Mouse (Mus musculus) embryonic facial prominence, embryonic 11.5 days (tissue): ENCODE data around the gene Gm12166. TPM values are rescaled to one million over a fixed set of nuclear protein-coding genes. Genes with fewer than 3 reads are reported as not detected.
A peak's percentile ranks its signal among the peaks of the same experiment; 100 is the strongest.

Experiments used
- ATAC-seq: fragments of 200-750 bp; cut with Nextera tagmentation; replicated peaks from 2 replicates; pipeline ENCODE4 v1.8.0; 2017; ENCODE audit warnings: low read depth; ENCODE audit not compliant: insufficient number of reproducible peaks, low FRiP score, low TSS enrichment
- DNase-seq: peaks from one replicate; pipeline ENCODE4 v3.0.0-alpha.2; 2015; ENCODE audit warnings: low spot score
- H3K27ac ChIP-seq: fragments of 300-500 bp; sonication (generic); replicated peaks from 2 replicates; pipeline ENCODE4 v1.5.1; 2014; ENCODE audit warnings: mild to moderate bottlenecking, low read depth, low read length, control low read depth
- H3K27me3 ChIP-seq: fragments of 300-500 bp; sonication (generic); 2 replicates; pipeline ENCODE4 v1.6.1; 2014; ENCODE audit warnings: mild to moderate bottlenecking, low read length, moderate library complexity, mixed read lengths; ENCODE audit not compliant: control insufficient read depth, insufficient read depth
- H3K36me3 ChIP-seq: fragments of 300-500 bp; sonication (generic); replicated peaks from 2 replicates; pipeline ENCODE4 v1.6.1; 2014; ENCODE audit warnings: low read depth, mild to moderate bottlenecking, low read length, moderate library complexity, mixed read lengths; ENCODE audit not compliant: control insufficient read depth, insufficient read depth
- H3K4me1 ChIP-seq: fragments of 300-500 bp; sonication (generic); 2 replicates; pipeline ENCODE4 v1.6.1; 2014; ENCODE audit warnings: low read length, mixed read lengths; ENCODE audit not compliant: control insufficient read depth, insufficient read depth
- H3K4me2 ChIP-seq: fragments of 300-500 bp; sonication (generic); 2 replicates; pipeline ENCODE4 v1.6.1; 2014; ENCODE audit warnings: low read depth, mild to moderate bottlenecking, control low read depth, low read length, moderate library complexity
- H3K4me3 ChIP-seq: fragments of 300-500 bp; sonication (generic); 2 replicates; pipeline ENCODE4 v1.5.1; 2014; ENCODE audit warnings: low read depth, low read length, control low read depth
- H3K9ac ChIP-seq: fragments of 300-500 bp; sonication (generic); replicated peaks from 2 replicates; pipeline ENCODE4 v1.6.1; 2014; ENCODE audit warnings: mild to moderate bottlenecking, control low read depth, low read length
- H3K9me3 ChIP-seq: fragments of 300-500 bp; sonication (generic); replicated peaks from 2 replicates; pipeline ENCODE4 v1.6.1; 2016; ENCODE audit warnings: mild to moderate bottlenecking, low read length, inconsistent platforms, mixed read lengths; ENCODE audit not compliant: control insufficient read depth
- WGBS: fragments of 180-500 bp; shearing (Covaris S2); extraction: QIAGEN DNeasy Blood & Tissue Kit; methylation state at CpG from one replicate; pipeline ENCODE4 v1.1.7; 2014; 5-methylcytosine and 5-hydroxymethylcytosine counted together
- polyA plus RNA-seq: library from polyadenylated mRNA; unstranded; fragments of >200 nt; fragmentation: Nextera tagmentation; extraction: Ambion mirVana; gene quantifications from 2 replicates; pipeline ENCODE4 v1.2.1, GENCODE M21; 2014

Gene Gm12166
- polyA plus RNA-seq, 1 experiment from 2014 or later: 2.8 TPM

DNA sequence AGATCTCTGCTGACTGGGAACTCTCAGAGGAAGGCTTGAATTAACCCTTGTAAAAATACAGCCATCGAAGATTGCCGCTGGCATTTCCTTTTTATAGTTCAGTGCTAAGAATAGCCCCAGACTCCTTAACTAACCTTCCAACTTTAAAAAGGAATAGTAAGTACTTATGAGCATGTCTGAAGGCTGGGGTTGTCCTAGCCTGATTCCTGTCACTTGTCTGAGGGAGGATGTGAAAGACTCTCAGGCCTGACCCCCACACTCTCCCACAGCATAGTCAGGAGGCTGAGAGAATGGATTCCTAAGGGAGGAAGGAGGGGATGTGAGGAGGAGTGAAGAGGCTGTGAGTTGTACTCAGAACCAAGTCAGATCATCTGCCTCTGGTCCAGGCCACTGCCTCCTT, 22.6 kb downstream of the Gm12166 start:
- DNase-seq: peak; percentile 15
- no peak for ATAC-seq
- Histone ChIP-seq H3K36me3 (no peaks in the 10 kb centered on the region), H3K4me2 (no peak overlapping the region), H3K4me1 (no peaks in the 10 kb centered on the region), H3K27me3 (no peaks in the 10 kb centered on the region), H3K27ac (no peak overlapping the region), H3K9me3 (no peaks in the 10 kb centered on the region), H3K4me3 (no peak overlapping the region), H3K9ac (no peak overlapping the region)
- WGBS: 34% methylated on average over 2 of the region's 2 CpGs

GRCm38 (mm10) chr11:46027952-46028814, 23.9 kb downstream of the Gm12166 start:
- no peak overlapping the region for H3K4me3 ChIP-seq
- H3K27ac ChIP-seq: no peak overlapping the region
- no peaks in the 10 kb centered on the region for H3K9me3 ChIP-seq
- no peak for ATAC-seq
- no peaks in the 10 kb centered on the region for H3K27me3 ChIP-seq
- H3K36me3 ChIP-seq: no peaks in the 10 kb centered on the region
- H3K9ac ChIP-seq: no peak overlapping the region
- H3K4me1 ChIP-seq: no peaks in the 10 kb centered on the region
- DNase-seq: peak; percentile 16
- 76% methylated on average over 6 of the region's 6 CpGs for WGBS
- no peak overlapping the region for H3K4me2 ChIP-seq

- no peak overlapping the region for H3K4me3 ChIP-seq
- ATAC-seq (no peak), DNase-seq (peak; percentile 2)
- no peak overlapping the region for H3K9ac ChIP-seq
- H3K9me3 ChIP-seq: no peaks in the 10 kb centered on the region
- 30% methylated on average over 7 of the region's 7 CpGs for WGBS
- no peaks in the 10 kb centered on the region for H3K27me3 ChIP-seq
- no peak overlapping the region for H3K27ac ChIP-seq
- no peaks in the 10 kb centered on the region for H3K36me3 ChIP-seq
- H3K4me1 ChIP-seq: no peaks in the 10 kb centered on the region
- H3K4me2 ChIP-seq: no peak overlapping the region
Observed at GRCm38 (mm10) chr11:46025962-46026392, 26.1 kb downstream of the Gm12166 start.

DNA sequence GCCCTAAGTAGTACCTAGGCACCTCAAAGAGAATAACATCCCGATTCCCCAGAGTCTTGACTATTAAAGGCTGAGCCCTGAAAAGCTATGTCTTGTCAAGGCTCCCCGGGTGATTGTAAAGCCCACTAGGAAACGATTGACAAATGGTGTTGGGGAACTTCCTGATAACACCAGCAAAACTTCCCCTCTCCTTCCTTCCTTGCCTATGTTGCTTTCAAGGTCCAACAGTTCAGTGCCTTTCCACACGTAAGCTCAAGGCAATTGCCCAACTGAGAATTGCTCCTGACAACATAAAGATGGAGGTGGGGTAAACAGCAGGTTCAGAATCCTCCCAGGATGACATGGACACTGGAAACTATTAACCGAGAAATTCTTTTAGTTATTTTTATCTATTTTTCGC, 29.1 kb downstream of the Gm12166 start:
- no peaks in the 10 kb centered on the region for H3K9me3 ChIP-seq
- ATAC-seq: no peak
- no peak overlapping the region for H3K9ac ChIP-seq
- H3K27me3 ChIP-seq: no peaks in the 10 kb centered on the region
- no peak for DNase-seq
- no peak overlapping the region for H3K4me2 ChIP-seq
- no peaks in the 10 kb centered on the region for H3K36me3 ChIP-seq
- 82% methylated on average over 6 of the region's 6 CpGs for WGBS
- no peak overlapping the region for H3K4me3 ChIP-seq
- H3K27ac ChIP-seq: no peak overlapping the region
- no peaks in the 10 kb centered on the region for H3K4me1 ChIP-seq

GRCm38 (mm10) chr11:46021850-46022249, 30.3 kb downstream of the Gm12166 start:
- no peaks in the 10 kb centered on the region for H3K4me1 ChIP-seq
- no peak for ATAC-seq
- no peak overlapping the region for H3K4me3 ChIP-seq
- no peak overlapping the region for H3K9ac ChIP-seq
- no peak for DNase-seq
- H3K9me3 ChIP-seq: no peaks in the 10 kb centered on the region
- H3K27ac ChIP-seq: no peak overlapping the region
- H3K4me2 ChIP-seq: no peak overlapping the region
- H3K27me3 ChIP-seq: no peaks in the 10 kb centered on the region
- no peaks in the 10 kb centered on the region for H3K36me3 ChIP-seq

DNA sequence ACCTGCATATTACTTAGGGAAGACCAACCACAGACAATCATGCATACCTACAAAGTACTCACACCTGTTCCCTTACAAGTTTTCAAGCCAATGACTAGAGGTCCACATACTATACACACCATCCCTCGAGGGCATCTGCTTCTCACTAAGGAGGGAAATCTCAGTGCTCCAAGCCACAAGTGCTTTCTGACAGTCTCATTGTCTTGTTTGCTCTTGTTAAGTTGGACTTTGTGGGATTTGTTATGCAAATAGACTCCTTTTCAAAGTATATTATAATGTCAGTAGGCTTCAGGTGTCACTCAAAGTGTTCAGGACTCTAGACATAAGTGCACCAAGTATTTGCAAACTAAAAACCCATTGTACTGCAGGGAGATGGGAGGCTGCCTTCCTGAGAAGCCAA, 31.9 kb downstream of the Gm12166 start:
- Histone ChIP-seq H3K9ac (no peak overlapping the region), H3K27ac (no peak overlapping the region), H3K4me3 (no peak overlapping the region), H3K9me3 (no peaks in the 10 kb centered on the region), H3K36me3 (no peaks in the 10 kb centered on the region), H3K27me3 (no peaks in the 10 kb centered on the region), H3K4me2 (no peak overlapping the region), H3K4me1 (no peaks in the 10 kb centered on the region)
- WGBS: 85% methylated on average over 1 of the region's 1 CpGs
- ATAC-seq: no peak
- no peak for DNase-seq

- H3K4me3 ChIP-seq: no peak overlapping the region
- no peak overlapping the region for H3K4me2 ChIP-seq
- no peaks in the 10 kb centered on the region for H3K36me3 ChIP-seq
- no peak overlapping the region for H3K27ac ChIP-seq
- 21% methylated on average over 6 of the region's 6 CpGs for WGBS
- DNase-seq (peak; percentile 88), ATAC-seq (no peak)
- H3K4me1 ChIP-seq: no peaks in the 10 kb centered on the region
- H3K9ac ChIP-seq: no peak overlapping the region
- no peaks in the 10 kb centered on the region for H3K9me3 ChIP-seq
- H3K27me3 ChIP-seq: no peaks in the 10 kb centered on the region
Observed at GRCm38 (mm10) chr11:46016061-46016460, 36.1 kb downstream of the Gm12166 start.
